Mouse (Mus musculus): ENCODE data around the gene St7. TPM values are rescaled to one million over a fixed set of nuclear protein-coding genes. Genes with fewer than 3 reads are reported as not detected.
A peak's percentile ranks its signal among the peaks of the same experiment; 100 is the strongest.

Gene St7
- total and polyA plus RNA-seq, 2 experiments from 2014 or later = 41.9 to 67.3 TPM

DNA sequence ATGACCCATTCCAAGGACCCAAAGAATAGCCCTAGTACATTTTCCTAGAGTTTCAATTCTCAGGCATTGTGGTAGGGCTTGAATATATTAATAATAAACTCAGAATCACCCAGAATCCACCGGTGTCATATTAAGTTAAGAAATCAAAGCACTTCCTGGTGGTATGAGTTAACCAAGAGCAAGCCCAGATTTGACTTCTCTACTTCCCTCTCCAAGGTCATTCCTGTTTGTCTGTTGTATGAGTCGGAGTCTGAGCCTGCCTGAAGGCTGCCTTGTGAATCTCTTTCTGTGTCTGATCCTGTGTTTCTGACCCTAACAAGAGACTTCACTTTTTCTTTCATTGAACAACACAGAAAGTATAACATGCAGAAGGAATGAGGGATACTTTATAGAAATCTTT is 118.3 kb downstream of the St7 start:
- H3K4me1 ChIP-seq (ENCODE audit: insufficient read depth) = no peaks in the 10 kb centered on the region
- H3K9ac ChIP-seq = no peak overlapping the region
- no peak for ATAC-seq
- no peaks in the 10 kb centered on the region for H3K27me3 ChIP-seq (ENCODE audit: insufficient read depth, low read length)
- H3K36me3 ChIP-seq (ENCODE audit: insufficient read depth) = no peaks in the 10 kb centered on the region
- 92% methylated on average over 2 of the region's 2 CpGs for WGBS
- DNase-seq = no peak
- no peak overlapping the region for H3K27ac ChIP-seq (ENCODE audit: low read depth, low read length)
- TF ChIP-seq CTCF (IDR thresholded peaks at IDR 0.05; ENCODE audit: low read depth) = no peak
- H3K4me2 ChIP-seq (ENCODE audit: low read depth) = no peak overlapping the region
- no peaks in the 10 kb centered on the region for H3K9me3 ChIP-seq (ENCODE audit: low read length)
- no peak overlapping the region for H3K4me3 ChIP-seq (ENCODE audit: low read depth, low read length)

DNA sequence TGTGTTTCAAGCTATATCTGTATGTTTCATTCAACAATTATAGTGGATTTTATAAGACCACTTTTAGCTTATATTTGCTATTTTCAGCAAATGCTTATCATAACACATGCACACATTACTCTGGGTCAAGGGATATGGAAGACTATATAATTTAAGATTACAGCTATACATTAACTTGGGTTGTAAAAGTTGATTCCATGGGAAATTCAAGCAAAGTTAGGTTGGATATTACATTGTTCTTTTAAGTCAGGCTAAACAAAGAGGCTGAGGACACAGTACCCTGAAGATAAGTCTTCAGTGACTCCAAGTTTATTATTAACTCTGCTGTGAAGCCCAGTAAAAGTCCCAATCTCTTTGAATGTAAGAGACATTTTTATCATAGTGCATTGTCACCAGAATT is 118.8 kb downstream of the St7 start:
- Histone ChIP-seq H3K9ac (no peak overlapping the region), H3K4me1 (ENCODE audit: insufficient read depth) (peaks cover 3% of the 10 kb centered on the region; the same call in 1 of the 2 replicates), H3K4me3 (ENCODE audit: low read depth, low read length) (no peak overlapping the region), H3K4me2 (ENCODE audit: low read depth) (no peak overlapping the region), H3K27me3 (ENCODE audit: insufficient read depth, low read length) (no peaks in the 10 kb centered on the region), H3K27ac (ENCODE audit: low read depth, low read length) (no peak overlapping the region), H3K9me3 (ENCODE audit: low read length) (no peaks in the 10 kb centered on the region), H3K36me3 (ENCODE audit: insufficient read depth) (no peaks in the 10 kb centered on the region)
- no peak for DNase-seq
- no peak for ATAC-seq
- TF ChIP-seq CTCF (IDR thresholded peaks at IDR 0.05; ENCODE audit: low read depth) = no peak

DNA sequence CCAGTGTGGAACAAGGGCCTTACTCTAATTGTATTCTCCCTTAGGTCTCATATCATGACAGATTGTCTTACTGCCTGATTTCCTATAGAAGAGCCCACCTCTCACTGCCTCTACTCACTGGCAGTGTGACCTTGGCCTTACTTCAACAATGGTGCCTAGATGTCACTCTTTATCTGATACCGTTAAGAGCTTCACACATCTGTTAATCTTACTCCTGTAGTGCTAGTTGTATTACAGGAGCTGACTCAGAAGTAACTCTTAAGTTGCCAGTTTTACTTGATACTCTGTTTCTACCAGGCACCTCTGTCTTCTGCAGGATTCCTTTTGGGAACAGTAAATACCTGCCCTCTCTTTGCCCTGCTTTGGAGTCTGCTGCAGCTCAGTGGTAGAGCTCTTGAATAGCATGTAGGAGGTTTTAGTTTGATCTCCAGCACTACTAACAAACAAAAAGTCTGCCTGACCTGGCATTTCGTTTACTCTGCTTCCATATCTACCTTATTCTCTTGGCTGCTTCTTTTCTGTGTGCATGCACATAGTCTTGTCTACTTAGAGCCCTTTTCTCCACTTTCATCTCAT is 121.4 kb downstream of the St7 start:
- Histone ChIP-seq H3K27me3 (ENCODE audit: insufficient read depth, low read length) (no peaks in the 10 kb centered on the region), H3K9ac (no peak overlapping the region), H3K9me3 (ENCODE audit: low read length) (no peaks in the 10 kb centered on the region), H3K4me1 (ENCODE audit: insufficient read depth) (peaks cover 7% of the 10 kb centered on the region; the same call in 1 of the 2 replicates), H3K4me2 (ENCODE audit: low read depth) (no peak overlapping the region), H3K36me3 (ENCODE audit: insufficient read depth) (no peaks in the 10 kb centered on the region), H3K4me3 (ENCODE audit: low read depth, low read length) (no peak overlapping the region), H3K27ac (ENCODE audit: low read depth, low read length) (no peak overlapping the region)
- DNase-seq = no peak
- 0 out of 2 replicates have a peak, but pooled peaks have one; percentile 24 for TF ChIP-seq CTCF (IDR thresholded peaks at IDR 0.05; ENCODE audit: low read depth)
- WGBS = 46% methylated on average over 2 of the region's 2 CpGs
- ATAC-seq = no peak

DNA sequence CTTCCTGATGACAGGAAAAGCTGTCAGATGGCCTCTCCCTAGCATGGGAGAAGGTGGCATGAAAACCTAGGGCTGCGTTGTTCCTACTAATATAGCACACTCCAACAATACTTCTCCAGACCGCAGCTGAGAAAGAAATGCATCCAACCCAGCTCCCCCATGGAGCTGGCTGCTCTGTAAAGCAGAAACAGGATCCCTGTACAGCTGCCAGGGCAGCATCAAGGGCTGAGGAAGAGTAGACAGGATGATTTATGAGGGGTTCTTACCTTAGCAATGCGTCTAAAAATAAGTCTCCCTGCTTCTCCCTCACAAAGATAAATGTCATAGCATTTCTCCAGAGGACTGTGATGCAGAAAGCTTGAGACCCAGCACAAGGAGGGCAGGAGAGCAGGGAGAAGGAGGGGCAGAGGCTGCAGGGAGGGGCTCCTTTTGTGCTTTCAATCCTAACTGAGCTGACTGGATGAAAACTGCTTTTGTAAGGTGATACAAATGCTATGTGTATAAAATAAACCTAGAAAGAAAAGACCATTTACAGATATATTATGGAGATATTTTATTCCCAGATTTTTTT is 124.2 kb downstream of the St7 start:
- H3K9me3 ChIP-seq (ENCODE audit: low read length) = no peaks in the 10 kb centered on the region
- peaks cover 7% of the 10 kb centered on the region; the same call in 1 of the 2 replicates for H3K4me1 ChIP-seq (ENCODE audit: insufficient read depth)
- 0 out of 2 replicates have a peak, but pooled peaks have one; percentile 34 for ATAC-seq
- H3K36me3 ChIP-seq (ENCODE audit: insufficient read depth) = no peaks in the 10 kb centered on the region; the same call in 1 of the 2 replicates
- H3K27me3 ChIP-seq (ENCODE audit: insufficient read depth, low read length) = no peaks in the 10 kb centered on the region
- TF ChIP-seq CTCF (IDR thresholded peaks at IDR 0.05; ENCODE audit: low read depth) = no peak
- DNase-seq = peak; percentile 32
- 11% methylated on average over 3 of the region's 3 CpGs for WGBS
- no peak overlapping the region for H3K27ac ChIP-seq (ENCODE audit: low read depth, low read length)
- H3K9ac ChIP-seq = no peak overlapping the region
- no peak overlapping the region for H3K4me3 ChIP-seq (ENCODE audit: low read depth, low read length)
- H3K4me2 ChIP-seq (ENCODE audit: low read depth) = no peak overlapping the region

DNA sequence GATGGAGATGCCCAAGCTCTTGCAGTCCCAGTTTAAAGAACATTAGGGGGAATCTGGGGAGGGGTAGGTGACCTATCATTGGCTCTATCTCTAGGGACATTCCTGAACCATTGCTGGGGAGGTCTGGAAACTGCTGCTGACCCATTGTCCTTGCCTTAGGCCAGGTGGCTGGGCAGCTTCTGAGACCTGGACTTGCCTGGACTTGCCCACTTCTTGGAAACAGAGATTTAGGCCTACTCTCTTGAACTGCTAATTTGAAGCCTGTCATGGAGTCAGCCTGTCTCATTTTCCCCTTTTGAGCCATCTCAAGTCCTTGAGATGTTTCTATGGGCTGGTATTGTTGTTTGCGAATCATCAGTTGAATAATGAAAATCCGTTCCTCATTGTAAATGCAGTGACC is 130.9 kb downstream of the St7 start:
- no peaks in the 10 kb centered on the region for H3K4me1 ChIP-seq (ENCODE audit: insufficient read depth)
- peaks cover 9% of the 10 kb centered on the region for H3K36me3 ChIP-seq (ENCODE audit: insufficient read depth)
- WGBS = 95% methylated on average over 2 of the region's 2 CpGs
- H3K4me3 ChIP-seq (ENCODE audit: low read depth, low read length) = no peak overlapping the region
- no peak overlapping the region for H3K4me2 ChIP-seq (ENCODE audit: low read depth)
- no peak for DNase-seq
- H3K9me3 ChIP-seq (ENCODE audit: low read length) = no peaks in the 10 kb centered on the region
- no peak for TF ChIP-seq CTCF (IDR thresholded peaks at IDR 0.05; ENCODE audit: low read depth)
- no peak for ATAC-seq
- H3K27me3 ChIP-seq (ENCODE audit: insufficient read depth, low read length) = no peaks in the 10 kb centered on the region
- H3K27ac ChIP-seq (ENCODE audit: low read depth, low read length) = no peak overlapping the region
- H3K9ac ChIP-seq = no peak overlapping the region

DNA sequence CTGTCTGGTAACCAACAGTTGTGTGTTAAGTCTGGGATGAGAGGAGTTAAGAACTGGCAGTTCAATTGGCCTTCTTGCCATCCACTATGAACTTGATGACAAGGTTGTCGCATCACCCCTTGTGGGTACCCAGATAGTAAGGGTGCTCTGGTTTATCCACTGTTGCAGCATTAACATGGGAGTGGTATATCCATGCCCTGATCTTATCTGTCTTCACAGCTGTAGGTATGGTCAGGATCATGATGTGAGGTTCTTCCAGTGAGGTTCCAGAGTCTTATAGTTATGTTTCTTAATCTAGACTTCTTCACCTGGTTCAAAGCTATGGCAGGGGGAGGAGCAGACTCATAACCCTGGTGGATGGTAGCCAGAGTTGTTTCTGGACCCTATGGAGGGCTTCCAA is 132.0 kb downstream of the St7 start:
- no peaks in the 10 kb centered on the region for H3K4me1 ChIP-seq (ENCODE audit: insufficient read depth)
- no peaks in the 10 kb centered on the region for H3K9me3 ChIP-seq (ENCODE audit: low read length)
- H3K4me2 ChIP-seq (ENCODE audit: low read depth) = no peak overlapping the region
- no peak for TF ChIP-seq CTCF (IDR thresholded peaks at IDR 0.05; ENCODE audit: low read depth)
- no peak for DNase-seq
- H3K27ac ChIP-seq (ENCODE audit: low read depth, low read length) = no peak overlapping the region
- no peak for ATAC-seq
- no peak overlapping the region for H3K9ac ChIP-seq
- WGBS = 100% methylated on average over 1 of the region's 1 CpGs
- peaks cover 9% of the 10 kb centered on the region for H3K36me3 ChIP-seq (ENCODE audit: insufficient read depth)
- H3K27me3 ChIP-seq (ENCODE audit: insufficient read depth, low read length) = no peaks in the 10 kb centered on the region
- H3K4me3 ChIP-seq (ENCODE audit: low read depth, low read length) = no peak overlapping the region

DNA sequence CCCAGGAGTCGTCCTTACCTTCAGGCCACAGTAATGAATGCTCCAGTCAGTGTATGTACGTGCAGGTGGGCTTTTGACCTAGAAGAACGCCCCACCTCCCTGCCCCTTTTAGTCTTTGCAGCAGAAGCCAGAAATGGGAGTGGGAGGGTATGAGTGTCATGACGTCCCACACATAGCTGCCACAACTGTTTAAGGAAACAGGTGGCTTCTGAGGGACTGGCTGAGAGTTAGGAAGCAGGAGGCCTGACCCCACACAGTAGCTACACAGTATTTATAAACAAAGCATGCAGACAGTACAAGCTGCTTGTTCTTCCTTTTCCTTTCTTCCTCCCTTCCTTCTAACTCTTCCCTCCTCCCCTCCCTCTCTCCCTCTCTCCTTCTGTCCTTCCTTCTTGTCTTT is 135.6 kb downstream of the St7 start:
- Histone ChIP-seq H3K4me1 (ENCODE audit: insufficient read depth) (no peaks in the 10 kb centered on the region), H3K27ac (ENCODE audit: low read depth, low read length) (no peak overlapping the region), H3K27me3 (ENCODE audit: insufficient read depth, low read length) (no peaks in the 10 kb centered on the region), H3K36me3 (ENCODE audit: insufficient read depth) (peaks cover 13% of the 10 kb centered on the region), H3K4me2 (ENCODE audit: low read depth) (no peak overlapping the region), H3K9me3 (ENCODE audit: low read length) (no peaks in the 10 kb centered on the region), H3K9ac (no peak overlapping the region), H3K4me3 (ENCODE audit: low read depth, low read length) (no peak overlapping the region)
- DNase-seq = no peak
- 0 out of 2 replicates have a peak, but pooled peaks have one; percentile 10 for ATAC-seq
- 80% methylated on average over 4 of the region's 4 CpGs for WGBS
- no peak for TF ChIP-seq CTCF (IDR thresholded peaks at IDR 0.05; ENCODE audit: low read depth)
